Mouse (Mus musculus): Measurements from ENCODE around the gene Picalm. TPM values are rescaled to one million over a fixed set of nuclear protein-coding genes. Genes with fewer than 3 reads are reported as not detected.

The Picalm gene
- polyA plus RNA-seq, 1 experiment from 2014 or later: 43.6 TPM

- Histone ChIP-seq H3K4me3 (ENCODE audit: low read depth, low read length) (peak overlapping the region; percentile 29), H3K36me3 (ENCODE audit: control insufficient read depth, insufficient read depth) (peaks cover 3% of the 10 kb centered on the region), H3K4me1 (ENCODE audit: control insufficient read depth, low read depth, low read length) (peaks cover 59% of the 10 kb centered on the region), H3K9me3 (replicated peaks; ENCODE audit: control insufficient read depth, low read length) (no peaks in the 10 kb centered on the region), H3K27me3 (ENCODE audit: control insufficient read depth, insufficient read depth, low read depth, low read length) (no peaks in the 10 kb centered on the region), H3K4me2 (ENCODE audit: low read depth, low read length) (peak overlapping the region; percentile 67), H3K27ac (ENCODE audit: low read length) (peak overlapping the region; percentile 84), H3K9ac (ENCODE audit: low read depth, low read length) (peak overlapping the region; percentile 38; the same call in 1 of the 2 replicates)
- WGBS (ENCODE audit: insufficient replicate concordance): 15% methylated on average over 2 of the region's 2 CpGs
- ATAC-seq (ENCODE audit: low read depth): no peak
Measured at GRCm38 (mm10) chr7:90144971-90145370, 15.0 kb downstream of the Picalm start.

- Histone ChIP-seq H3K9ac (ENCODE audit: low read depth, low read length) (peak overlapping the region; percentile 73), H3K36me3 (ENCODE audit: control insufficient read depth, insufficient read depth) (peaks cover 3% of the 10 kb centered on the region), H3K4me2 (ENCODE audit: low read depth, low read length) (peak overlapping the region; percentile 75), H3K4me1 (ENCODE audit: control insufficient read depth, low read depth, low read length) (peaks cover 57% of the 10 kb centered on the region), H3K27ac (ENCODE audit: low read length) (peak overlapping the region; percentile 99), H3K27me3 (ENCODE audit: control insufficient read depth, insufficient read depth, low read depth, low read length) (no peaks in the 10 kb centered on the region), H3K9me3 (replicated peaks; ENCODE audit: control insufficient read depth, low read length) (no peaks in the 10 kb centered on the region), H3K4me3 (ENCODE audit: low read depth, low read length) (peak overlapping the region; percentile 51)
- ATAC-seq (ENCODE audit: low read depth): peak; percentile 14; the same call in 1 of the 2 replicates
Measured at GRCm38 (mm10) chr7:90145376-90145775, 15.4 kb downstream of the Picalm start.

- H3K4me2 ChIP-seq (ENCODE audit: low read depth, low read length): peak overlapping the region; percentile 75
- peak overlapping the region; percentile 73 for H3K9ac ChIP-seq (ENCODE audit: low read depth, low read length)
- peaks cover 5% of the 10 kb centered on the region for H3K36me3 ChIP-seq (ENCODE audit: control insufficient read depth, insufficient read depth)
- H3K4me3 ChIP-seq (ENCODE audit: low read depth, low read length): peak overlapping the region; percentile 51
- peak overlapping the region; percentile 99 for H3K27ac ChIP-seq (ENCODE audit: low read length)
- no peaks in the 10 kb centered on the region for H3K9me3 ChIP-seq (replicated peaks; ENCODE audit: control insufficient read depth, low read length)
- peaks cover 56% of the 10 kb centered on the region for H3K4me1 ChIP-seq (ENCODE audit: control insufficient read depth, low read depth, low read length)
- H3K27me3 ChIP-seq (ENCODE audit: control insufficient read depth, insufficient read depth, low read depth, low read length): no peaks in the 10 kb centered on the region
- WGBS (ENCODE audit: insufficient replicate concordance): 24% methylated on average over 4 of the region's 4 CpGs
- peak; percentile 55 for ATAC-seq (ENCODE audit: low read depth)
Measured at GRCm38 (mm10) chr7:90145897-90146296, 15.9 kb downstream of the Picalm start.

GRCm38 (mm10) chr7:90146321-90146720 is 16.3 kb downstream of the Picalm start:
- ATAC-seq (ENCODE audit: low read depth): peak; percentile 88
- Histone ChIP-seq H3K9me3 (replicated peaks; ENCODE audit: control insufficient read depth, low read length) (no peaks in the 10 kb centered on the region), H3K9ac (ENCODE audit: low read depth, low read length) (peak overlapping the region; percentile 73), H3K4me2 (ENCODE audit: low read depth, low read length) (peak overlapping the region; percentile 75), H3K4me3 (ENCODE audit: low read depth, low read length) (peak overlapping the region; percentile 51), H3K4me1 (ENCODE audit: control insufficient read depth, low read depth, low read length) (peaks cover 55% of the 10 kb centered on the region), H3K27ac (ENCODE audit: low read length) (peak overlapping the region; percentile 99), H3K27me3 (ENCODE audit: control insufficient read depth, insufficient read depth, low read depth, low read length) (no peaks in the 10 kb centered on the region), H3K36me3 (ENCODE audit: control insufficient read depth, insufficient read depth) (peaks cover 9% of the 10 kb centered on the region)
- 4% methylated on average over 1 of the region's 1 CpGs for WGBS (ENCODE audit: insufficient replicate concordance)

- H3K4me1 ChIP-seq (ENCODE audit: control insufficient read depth, low read depth, low read length): peaks cover 43% of the 10 kb centered on the region
- H3K27ac ChIP-seq (ENCODE audit: low read length): peak overlapping the region; percentile 85
- H3K9me3 ChIP-seq (replicated peaks; ENCODE audit: control insufficient read depth, low read length): no peaks in the 10 kb centered on the region
- H3K27me3 ChIP-seq (ENCODE audit: control insufficient read depth, insufficient read depth, low read depth, low read length): no peaks in the 10 kb centered on the region
- 18% methylated on average over 2 of the region's 2 CpGs for WGBS (ENCODE audit: insufficient replicate concordance)
- H3K36me3 ChIP-seq (ENCODE audit: control insufficient read depth, insufficient read depth): peaks cover 13% of the 10 kb centered on the region
- peak; percentile 53 for ATAC-seq (ENCODE audit: low read depth)
- H3K4me3 ChIP-seq (ENCODE audit: low read depth, low read length): peak overlapping the region; percentile 33
- H3K4me2 ChIP-seq (ENCODE audit: low read depth, low read length): peak overlapping the region; percentile 69
- H3K9ac ChIP-seq (ENCODE audit: low read depth, low read length): peak overlapping the region; percentile 54
Measured at GRCm38 (mm10) chr7:90148023-90148422, 18.0 kb downstream of the Picalm start.

- peaks cover 16% of the 10 kb centered on the region for H3K36me3 ChIP-seq (ENCODE audit: control insufficient read depth, insufficient read depth)
- H3K4me2 ChIP-seq (ENCODE audit: low read depth, low read length): peak overlapping the region; percentile 69
- peaks cover 40% of the 10 kb centered on the region for H3K4me1 ChIP-seq (ENCODE audit: control insufficient read depth, low read depth, low read length)
- no peak for ATAC-seq (ENCODE audit: low read depth)
- WGBS (ENCODE audit: insufficient replicate concordance): 43% methylated on average over 1 of the region's 1 CpGs
- H3K4me3 ChIP-seq (ENCODE audit: low read depth, low read length): no peak overlapping the region
- H3K27ac ChIP-seq (ENCODE audit: low read length): peak overlapping the region; percentile 85
- H3K27me3 ChIP-seq (ENCODE audit: control insufficient read depth, insufficient read depth, low read depth, low read length): no peaks in the 10 kb centered on the region
- peak overlapping the region; percentile 54; the same call in 1 of the 2 replicates for H3K9ac ChIP-seq (ENCODE audit: low read depth, low read length)
- no peaks in the 10 kb centered on the region for H3K9me3 ChIP-seq (replicated peaks; ENCODE audit: control insufficient read depth, low read length)
Measured at GRCm38 (mm10) chr7:90148516-90148915, 18.5 kb downstream of the Picalm start.

GRCm38 (mm10) chr7:90150311-90150710 is 20.3 kb downstream of the Picalm start:
- Histone ChIP-seq H3K9me3 (replicated peaks; ENCODE audit: control insufficient read depth, low read length) (no peaks in the 10 kb centered on the region), H3K27ac (ENCODE audit: low read length) (no peak overlapping the region), H3K4me2 (ENCODE audit: low read depth, low read length) (no peak overlapping the region), H3K4me3 (ENCODE audit: low read depth, low read length) (no peak overlapping the region), H3K4me1 (ENCODE audit: control insufficient read depth, low read depth, low read length) (peaks cover 36% of the 10 kb centered on the region), H3K36me3 (ENCODE audit: control insufficient read depth, insufficient read depth) (peaks cover 18% of the 10 kb centered on the region), H3K27me3 (ENCODE audit: control insufficient read depth, insufficient read depth, low read depth, low read length) (no peaks in the 10 kb centered on the region), H3K9ac (ENCODE audit: low read depth, low read length) (no peak overlapping the region)
- WGBS (ENCODE audit: insufficient replicate concordance): 44% methylated on average over 2 of the region's 2 CpGs
- peak; percentile 30 for ATAC-seq (ENCODE audit: low read depth)

GRCm38 (mm10) chr7:90158034-90158433 is 28.0 kb downstream of the Picalm start:
- Histone ChIP-seq H3K4me1 (ENCODE audit: control insufficient read depth, low read depth, low read length) (peaks cover 2% of the 10 kb centered on the region), H3K9ac (ENCODE audit: low read depth, low read length) (no peak overlapping the region), H3K27me3 (ENCODE audit: control insufficient read depth, insufficient read depth, low read depth, low read length) (no peaks in the 10 kb centered on the region), H3K4me3 (ENCODE audit: low read depth, low read length) (no peak overlapping the region), H3K27ac (ENCODE audit: low read length) (peak overlapping the region; percentile 21; the same call in 1 of the 2 replicates), H3K4me2 (ENCODE audit: low read depth, low read length) (no peak overlapping the region), H3K9me3 (replicated peaks; ENCODE audit: control insufficient read depth, low read length) (no peaks in the 10 kb centered on the region), H3K36me3 (ENCODE audit: control insufficient read depth, insufficient read depth) (peaks cover 37% of the 10 kb centered on the region)
- no peak for ATAC-seq (ENCODE audit: low read depth)
- 91% methylated on average over 2 of the region's 2 CpGs for WGBS (ENCODE audit: insufficient replicate concordance)

- peaks cover 39% of the 10 kb centered on the region for H3K36me3 ChIP-seq (ENCODE audit: control insufficient read depth, insufficient read depth)
Measured at GRCm38 (mm10) chr7:90160598-90160997, 30.6 kb downstream of the Picalm start.

More at GRCm38 (mm10) chr7:90160598-90160997, 30.6 kb downstream of the Picalm start:
- 77% methylated on average over 5 of the region's 5 CpGs for WGBS (ENCODE audit: insufficient replicate concordance)
- Histone ChIP-seq H3K4me3 (ENCODE audit: low read depth, low read length) (no peak overlapping the region), H3K9me3 (replicated peaks; ENCODE audit: control insufficient read depth, low read length) (no peaks in the 10 kb centered on the region), H3K4me1 (ENCODE audit: control insufficient read depth, low read depth, low read length) (peaks cover 2% of the 10 kb centered on the region), H3K4me2 (ENCODE audit: low read depth, low read length) (no peak overlapping the region), H3K9ac (ENCODE audit: low read depth, low read length) (no peak overlapping the region), H3K27me3 (ENCODE audit: control insufficient read depth, insufficient read depth, low read depth, low read length) (no peaks in the 10 kb centered on the region), H3K27ac (ENCODE audit: low read length) (no peak overlapping the region)
- no peak for ATAC-seq (ENCODE audit: low read depth)

All from liver, embryonic 16.5 days (tissue).